Mouse (Mus musculus) myocyte (in vitro differentiated cells): ENCODE data around the gene Ptgdr2. TPM values are rescaled to one million over a fixed set of nuclear protein-coding genes. Genes with fewer than 3 reads are reported as not detected.

Experiments used
- H3K27me3 ChIP-seq: one replicate; pipeline ENCODE4 v1.6.1; 2011; ENCODE audit not compliant: control insufficient read depth, insufficient read depth, insufficient read length
- H3K36me3 ChIP-seq: one replicate; pipeline ENCODE4 v1.6.1; 2011; ENCODE audit not compliant: control insufficient read depth, insufficient read depth
- H3K4me2 ChIP-seq: one replicate; pipeline ENCODE4 v1.6.1; 2011; ENCODE audit warnings: low read depth, control low read depth
- H3K4me3 ChIP-seq: one replicate; pipeline ENCODE4 v1.5.1; 2011; ENCODE audit warnings: mild to moderate bottlenecking, control low read depth, moderate library complexity
- H3K79me2 ChIP-seq: one replicate; pipeline ENCODE4 v1.6.1; 2011; ENCODE audit not compliant: control insufficient read depth, insufficient read depth
- H3ac ChIP-seq: one replicate; pipeline ENCODE4 v1.6.1; 2011; ENCODE audit not compliant: control insufficient read depth, insufficient read length
- CEBPB ChIP-seq: IDR thresholded peaks from 2 replicates; pipeline ENCODE4 v1.6.1; 2011; ENCODE audit warnings: mild to moderate bottlenecking, moderate library complexity; ENCODE audit not compliant: poor library complexity, insufficient read depth, severe bottlenecking
- E2F4 ChIP-seq: IDR thresholded peaks from one replicate; pipeline ENCODE4 v1.6.1; 2011; ENCODE audit warnings: mild to moderate bottlenecking, control low read depth, moderate library complexity; ENCODE audit not compliant: insufficient read depth
- MAX ChIP-seq: IDR thresholded peaks from one replicate; pipeline ENCODE4 v1.6.1; 2011; ENCODE audit warnings: low read depth, mild to moderate bottlenecking, control low read depth
- MYOD1 ChIP-seq, 3 experiments: IDR thresholded peaks; one replicate each; pipeline ENCODE4 v1.6.1; 2011; ENCODE audit warnings: control low read depth in 2 of 3, low read depth in 2 of 3, mild to moderate bottlenecking in 2 of 3, moderate library complexity in 1 of 3; ENCODE audit not compliant: insufficient read length in 2 of 3, control insufficient read depth in 1 of 3
- MYOG ChIP-seq, 3 experiments: IDR thresholded peaks; one replicate each; pipeline ENCODE4 v1.6.1; 2011; ENCODE audit warnings: control low read depth in 2 of 3, low read depth in 2 of 3, mild to moderate bottlenecking in 2 of 3; ENCODE audit not compliant: insufficient read length in 2 of 3, control insufficient read depth in 1 of 3, insufficient read depth in 1 of 3
- POLR2A ChIP-seq: IDR thresholded peaks from one replicate; pipeline ENCODE4 v1.6.1; 2011; ENCODE audit warnings: low read depth, mild to moderate bottlenecking, control low read depth, moderate library complexity; ENCODE audit not compliant: insufficient read length
- POLR2AphosphoS2 ChIP-seq: IDR thresholded peaks from one replicate; pipeline ENCODE4 v1.6.1; 2011; ENCODE audit warnings: low read depth, control low read depth; ENCODE audit not compliant: insufficient read length
- REST ChIP-seq: IDR thresholded peaks from one replicate; pipeline ENCODE4 v1.6.1; 2011; ENCODE audit warnings: mild to moderate bottlenecking, control low read depth, moderate library complexity; ENCODE audit not compliant: insufficient read depth, insufficient read length
- SRF ChIP-seq: IDR thresholded peaks from one replicate; pipeline ENCODE4 v1.6.1; 2011; ENCODE audit warnings: low read depth; ENCODE audit not compliant: control insufficient read depth, insufficient read length
- TCF12 ChIP-seq: IDR thresholded peaks from one replicate; pipeline ENCODE4 v1.6.1; 2011; ENCODE audit warnings: mild to moderate bottlenecking, control low read depth; ENCODE audit not compliant: poor library complexity, insufficient read depth, severe bottlenecking
- TCF3 ChIP-seq: IDR thresholded peaks from one replicate; pipeline ENCODE4 v1.6.1; 2011; ENCODE audit warnings: low read depth, control low read depth; ENCODE audit not compliant: insufficient read length
- USF1 ChIP-seq: IDR thresholded peaks from one replicate; pipeline ENCODE4 v1.6.1; 2011; ENCODE audit warnings: low read depth, mild to moderate bottlenecking, control low read depth, moderate library complexity
- polyA plus RNA-seq: library from polyadenylated mRNA; unstranded; fragments of >200 nt; fragmentation: generic; extraction: Trizol; gene quantifications from one replicate; pipeline ENCODE4 v1.2.1, GENCODE M21; 2012; ENCODE audit warnings: missing spikeins

Ptgdr2 gene
- polyA plus RNA-seq, 1 experiment = 0.10 TPM

DNA sequence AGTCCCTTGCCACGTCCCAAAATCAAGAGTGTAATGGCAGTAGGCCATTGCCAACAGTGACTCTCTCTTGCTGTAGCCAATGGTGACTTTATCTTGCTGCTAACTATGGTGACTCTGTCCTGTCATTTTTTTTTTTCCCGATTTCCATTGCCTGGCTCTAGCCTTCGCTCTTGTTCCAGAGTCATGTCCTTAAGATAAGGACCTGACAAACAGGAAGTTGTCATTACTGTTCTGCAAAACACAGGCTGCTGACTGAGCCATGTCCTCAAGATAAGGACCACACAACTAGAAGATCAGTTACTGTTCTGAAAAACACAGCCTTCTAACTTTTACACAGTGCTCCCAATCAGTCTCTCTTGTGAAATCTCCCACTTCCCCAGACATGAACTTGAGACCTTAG lies 33.5 kb downstream of the Ptgdr2 start:
- Histone ChIP-seq H3K4me3 (no peak overlapping the region), H3K36me3 (no peaks in the 10 kb centered on the region), H3K79me2 (no peaks in the 10 kb centered on the region), H3K27me3 (peaks cover 29% of the 10 kb centered on the region), H3ac (no peak overlapping the region), H3K4me2 (no peak overlapping the region)
- TF ChIP-seq USF1 = no peak
- no peak for TF ChIP-seq TCF12
- no peak for TF ChIP-seq MAX
- no peak for TF ChIP-seq E2F4
- no peak for TF ChIP-seq REST
- TF ChIP-seq CEBPB = no peak

DNA sequence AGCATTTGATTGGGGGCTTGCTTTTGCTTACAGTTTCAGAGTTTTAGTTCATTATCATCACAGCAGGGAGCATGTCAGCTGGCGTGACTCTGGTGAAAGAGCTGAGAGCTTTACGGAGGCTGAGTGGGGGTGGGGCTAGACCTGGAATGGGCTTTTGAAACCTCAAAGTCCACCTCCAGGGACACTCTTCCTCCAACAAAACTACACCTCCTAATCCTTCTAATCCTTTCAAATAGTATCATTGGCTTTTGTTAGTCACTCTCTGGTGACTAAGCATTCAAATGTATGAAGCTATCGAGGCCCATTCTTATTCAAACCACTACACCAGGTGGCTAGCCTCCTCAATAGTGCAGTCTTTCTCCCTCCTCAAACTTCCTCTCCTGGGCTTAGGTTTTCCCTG lies 35.7 kb downstream of the Ptgdr2 start:
- no peaks in the 10 kb centered on the region for H3K36me3 ChIP-seq
- H3K79me2 ChIP-seq = no peaks in the 10 kb centered on the region
- H3K27me3 ChIP-seq = peaks cover 8% of the 10 kb centered on the region
- no peak overlapping the region for H3ac ChIP-seq
- no peak overlapping the region for H3K4me3 ChIP-seq
- no peak for TF ChIP-seq MYOG (IDR thresholded peaks at IDR 0.05; ENCODE audit: control insufficient read depth in 1 of 3, insufficient read depth in 1 of 3, insufficient read length in 2 of 3, low read depth in 2 of 3)
- TF ChIP-seq SRF = no peak
- no peak for TF ChIP-seq CEBPB
- TF ChIP-seq E2F4 = no peak
- no peak for TF ChIP-seq TCF3
- TF ChIP-seq POLR2AphosphoS2 = no peak
- TF ChIP-seq REST = no peak
- no peak for TF ChIP-seq MAX
- TF ChIP-seq POLR2A = no peak
- no peak for TF ChIP-seq USF1
- no peak for TF ChIP-seq MYOD1 (IDR thresholded peaks at IDR 0.05; ENCODE audit: control insufficient read depth in 1 of 3, insufficient read length in 2 of 3, low read depth in 2 of 3)
- no peak for TF ChIP-seq TCF12
- H3K4me2 ChIP-seq = no peak overlapping the region

- no peak overlapping the region for H3ac ChIP-seq
- H3K79me2 ChIP-seq = no peaks in the 10 kb centered on the region
- H3K4me2 ChIP-seq = no peak overlapping the region
- no peak overlapping the region for H3K4me3 ChIP-seq
- H3K27me3 ChIP-seq = peaks cover 5% of the 10 kb centered on the region
- H3K36me3 ChIP-seq = no peaks in the 10 kb centered on the region
- TF ChIP-seq POLR2AphosphoS2 (no peak), SRF (no peak), MAX (no peak), USF1 (no peak), CEBPB (no peak), MYOD1 (IDR thresholded peaks at IDR 0.05; ENCODE audit: control insufficient read depth in 1 of 3, insufficient read length in 2 of 3, low read depth in 2 of 3) (no peak), POLR2A (no peak), REST (no peak), E2F4 (no peak), MYOG (IDR thresholded peaks at IDR 0.05; ENCODE audit: control insufficient read depth in 1 of 3, insufficient read depth in 1 of 3, insufficient read length in 2 of 3, low read depth in 2 of 3) (no peak), TCF3 (no peak), TCF12 (no peak)
Measured at GRCm38 (mm10) chr19:10973187-10973586, 36.2 kb downstream of the Ptgdr2 start.

DNA sequence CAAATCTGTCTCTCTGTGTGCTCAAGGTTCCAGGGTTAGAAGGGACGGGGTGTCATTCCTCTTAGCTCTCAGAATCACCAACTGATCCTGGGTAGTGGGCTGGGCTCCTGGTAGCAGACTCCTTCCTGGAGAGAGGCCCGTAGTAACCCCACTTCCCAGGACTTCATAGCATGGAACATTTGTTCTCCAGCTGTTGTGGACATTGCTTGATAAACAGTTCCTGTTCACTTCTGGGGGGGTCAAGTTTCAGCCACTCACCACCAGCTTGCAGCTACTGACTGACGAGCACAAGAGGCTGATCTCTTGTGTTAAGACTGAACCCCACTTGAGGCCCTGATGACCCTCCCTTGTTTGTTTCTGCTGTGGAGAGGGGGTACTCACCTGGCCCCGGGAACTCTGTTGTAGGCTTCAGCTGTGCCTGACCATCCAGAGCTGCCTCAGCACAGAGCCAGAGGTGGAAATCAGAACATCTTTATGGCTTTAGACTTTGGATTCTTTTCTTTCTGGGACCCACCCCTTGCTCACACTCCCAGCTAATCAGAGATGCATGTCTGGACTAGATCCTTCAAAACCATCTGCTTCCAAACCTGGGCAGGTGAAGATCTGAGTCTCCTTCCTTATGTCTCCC lies 37.4 kb downstream of the Ptgdr2 start, which contains the start of gene Ms4a10:
TSS of gene Ms4a10 (minus strand) at position 433 of the 628 bp plus-strand sequence.
- no peak within 1 kb of the TSS for H3K4me3 ChIP-seq
- H3K27me3 ChIP-seq = no peaks in the 10 kb centered on the region
- H3K4me2 ChIP-seq = peak within 1 kb of the TSS; percentile 54
- no peak for TF ChIP-seq USF1
- TF ChIP-seq CEBPB = no peak
- TF ChIP-seq MYOG (IDR thresholded peaks at IDR 0.05; ENCODE audit: control insufficient read depth in 1 of 3, insufficient read depth in 1 of 3, insufficient read length in 2 of 3, low read depth in 2 of 3) = peak; percentile 47 to 91 (median 76)
- TF ChIP-seq MAX = no peak
- TF ChIP-seq MYOD1 (IDR thresholded peaks at IDR 0.05; ENCODE audit: control insufficient read depth in 1 of 3, insufficient read length in 2 of 3, low read depth in 2 of 3) = peak; percentile 20 to 84 (median 69)
- TF ChIP-seq E2F4 = no peak
- peak; percentile 70 for TF ChIP-seq TCF12
- peak; percentile 42 for TF ChIP-seq TCF3
- TF ChIP-seq POLR2AphosphoS2 = no peak
- TF ChIP-seq SRF = peak; percentile 7
- TF ChIP-seq POLR2A = no peak
- no peak for TF ChIP-seq REST
- H3ac ChIP-seq = no peak within 1 kb of the TSS
- no peaks in the 10 kb centered on the region for H3K36me3 ChIP-seq
- no peaks in the 10 kb centered on the region for H3K79me2 ChIP-seq

DNA sequence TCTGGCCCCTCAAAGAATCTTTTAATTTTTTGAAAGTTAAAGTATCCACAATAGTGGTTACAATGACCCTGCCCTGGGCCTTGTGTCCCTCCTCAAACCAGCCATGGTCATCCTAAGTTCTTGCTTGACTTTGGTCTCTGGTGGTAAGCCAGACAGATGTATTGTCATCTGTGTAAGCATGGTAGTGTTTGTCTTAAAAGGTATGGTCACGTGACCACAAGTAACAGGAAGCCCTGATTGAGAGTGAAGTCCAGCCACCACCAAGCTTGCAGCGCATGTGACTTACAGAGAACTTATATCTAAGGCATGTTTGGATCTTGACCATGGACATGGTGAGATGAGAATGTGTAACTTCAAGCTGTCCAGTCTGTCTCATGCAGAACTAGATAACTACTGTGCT lies 38.2 kb downstream of the Ptgdr2 start:
- no peaks in the 10 kb centered on the region for H3K79me2 ChIP-seq
- TF ChIP-seq USF1 (peak; percentile 70), MYOG (IDR thresholded peaks at IDR 0.05; ENCODE audit: control insufficient read depth in 1 of 3, insufficient read depth in 1 of 3, insufficient read length in 2 of 3, low read depth in 2 of 3) (no peak)
- H3K27me3 ChIP-seq = no peaks in the 10 kb centered on the region
- peak overlapping the region; percentile 54 for H3K4me2 ChIP-seq
- no peak overlapping the region for H3K4me3 ChIP-seq
- no peak overlapping the region for H3ac ChIP-seq
- H3K36me3 ChIP-seq = no peaks in the 10 kb centered on the region
